Mouse (Mus musculus) ES-Bruce4 (cell line): ENCODE data around the gene Abhd8.
"Not testable (repeated sequence)": the region's sequence is repeated elsewhere in the genome, so short reads cannot be mapped to it uniquely, and the experiment has no call there.

Experiments
- CTCF ChIP-seq: IDR thresholded peaks from one replicate; pipeline ENCODE4 v1.8.1; 2011; ENCODE audit warnings: low read depth, low read length
- POLR2A ChIP-seq: IDR thresholded peaks from one replicate; pipeline ENCODE4 v1.8.1; 2011; ENCODE audit warnings: low read length; ENCODE audit not compliant: insufficient read depth

DNA sequence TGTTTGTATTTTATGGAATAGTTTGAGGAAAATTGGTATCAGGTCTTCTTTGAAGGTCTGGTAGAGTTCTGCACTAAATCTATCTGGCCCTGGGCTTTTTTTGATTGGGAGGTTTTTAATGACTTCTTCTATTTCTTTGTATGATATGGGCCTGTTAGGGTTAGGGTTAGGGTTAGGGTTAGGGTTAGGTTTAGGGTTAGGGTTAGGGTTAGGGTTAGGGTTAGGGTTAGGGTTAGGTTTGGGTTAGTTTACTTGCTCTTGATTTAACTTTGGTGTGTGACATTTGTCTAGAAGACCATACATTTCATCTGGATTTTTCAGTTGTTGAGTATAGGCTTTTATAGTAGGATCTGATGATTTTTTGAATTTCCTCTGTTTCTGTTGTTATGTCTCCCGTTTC lies 30.5 kb downstream of the Abhd8 start:
- not testable (repeated sequence) for TF ChIP-seq POLR2A, CTCF
